Mouse (Mus musculus): ENCODE results near the gene Atp10a. TPM values are rescaled to one million over a fixed set of nuclear protein-coding genes. Genes with fewer than 3 reads are reported as not detected.

Atp10a gene
- polyA plus RNA-seq, 1 experiment from 2014 or later, result 2.2 TPM

GRCm38 (mm10) chr7:58842818-58843217, 186.9 kb downstream of the Atp10a start:
- no peak for DNase-seq (ENCODE audit: low spot score)
- no peak overlapping the region for H3K27ac ChIP-seq (replicated peaks)
- 77% methylated on average over 3 of the region's 3 CpGs for WGBS

GRCm38 (mm10) chr7:58843767-58844445, 187.9 kb downstream of the Atp10a start:
- peak; percentile 74 for DNase-seq (ENCODE audit: low spot score)
- Histone ChIP-seq H3K27ac (replicated peaks) (peak overlapping the region; percentile 70), H3K36me3 (replicated peaks) (no peaks in the 10 kb centered on the region), H3K4me1 (peaks cover 28% of the 10 kb centered on the region), H3K4me3 (peak overlapping the region; percentile 31; the same call in 1 of the 2 replicates), H3K9me3 (no peaks in the 10 kb centered on the region), H3K27me3 (replicated peaks; ENCODE audit: low read depth, poor library complexity, severe bottlenecking) (no peaks in the 10 kb centered on the region)
- WGBS, result 2% methylated on average over 9 of the region's 9 CpGs

More at GRCm38 (mm10) chr7:58842818-58843217, 186.9 kb downstream of the Atp10a start:
- no peak overlapping the region for H3K4me3 ChIP-seq
- no peaks in the 10 kb centered on the region for H3K27me3 ChIP-seq (replicated peaks; ENCODE audit: low read depth, poor library complexity, severe bottlenecking)
- peaks cover 28% of the 10 kb centered on the region for H3K4me1 ChIP-seq
- no peaks in the 10 kb centered on the region for H3K9me3 ChIP-seq
- no peaks in the 10 kb centered on the region for H3K36me3 ChIP-seq (replicated peaks)

DNA sequence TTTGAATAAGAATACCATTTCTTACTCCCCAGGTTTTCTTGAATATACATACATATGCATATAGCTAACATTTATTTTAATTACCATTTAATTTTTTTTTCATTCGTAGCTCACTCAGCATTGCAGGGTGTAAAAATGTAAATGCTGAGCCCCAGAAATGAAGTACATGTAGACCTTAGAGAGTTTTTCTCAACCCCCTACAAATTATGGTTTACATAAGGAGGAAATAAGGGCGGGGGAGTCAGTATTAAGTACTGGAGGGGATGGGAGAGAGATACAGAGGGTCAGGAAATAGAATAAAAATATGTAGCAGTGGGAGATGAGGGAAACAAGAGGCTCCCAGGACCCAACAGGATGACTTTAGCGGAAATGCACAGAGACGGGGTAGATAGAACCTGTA, 188.5 kb downstream of the Atp10a start:
- 29% methylated on average over 4 of the region's 4 CpGs for WGBS
- DNase-seq (ENCODE audit: low spot score), result no peak
- no peaks in the 10 kb centered on the region for H3K36me3 ChIP-seq (replicated peaks)
- no peaks in the 10 kb centered on the region for H3K27me3 ChIP-seq (replicated peaks; ENCODE audit: low read depth, poor library complexity, severe bottlenecking)
- H3K4me3 ChIP-seq, result peak overlapping the region; percentile 31; the same call in 1 of the 2 replicates
- peak overlapping the region; percentile 70 for H3K27ac ChIP-seq (replicated peaks)
- no peaks in the 10 kb centered on the region for H3K9me3 ChIP-seq
- peaks cover 28% of the 10 kb centered on the region for H3K4me1 ChIP-seq

- H3K9me3 ChIP-seq, result no peaks in the 10 kb centered on the region
Measured at GRCm38 (mm10) chr7:58858921-58859320, 203.0 kb downstream of the Atp10a start.

GRCm38 (mm10) chr7:58863174-58863573, 207.2 kb downstream of the Atp10a start:
- Histone ChIP-seq H3K4me3 (no peak overlapping the region), H3K9me3 (no peaks in the 10 kb centered on the region), H3K27me3 (replicated peaks; ENCODE audit: low read depth, poor library complexity, severe bottlenecking) (no peaks in the 10 kb centered on the region), H3K27ac (replicated peaks) (no peak overlapping the region), H3K4me1 (no peaks in the 10 kb centered on the region), H3K36me3 (replicated peaks) (no peaks in the 10 kb centered on the region)
- 89% methylated on average over 3 of the region's 3 CpGs for WGBS
- DNase-seq (ENCODE audit: low spot score), result no peak

More at GRCm38 (mm10) chr7:58858921-58859320, 203.0 kb downstream of the Atp10a start:
- no peak overlapping the region for H3K27ac ChIP-seq (replicated peaks)
- 93% methylated on average over 4 of the region's 4 CpGs for WGBS
- no peaks in the 10 kb centered on the region for H3K36me3 ChIP-seq (replicated peaks)
- H3K4me1 ChIP-seq, result no peaks in the 10 kb centered on the region
- H3K4me3 ChIP-seq, result no peak overlapping the region
- no peaks in the 10 kb centered on the region for H3K27me3 ChIP-seq (replicated peaks; ENCODE audit: low read depth, poor library complexity, severe bottlenecking)
- no peak for DNase-seq (ENCODE audit: low spot score)

- no peaks in the 10 kb centered on the region for H3K9me3 ChIP-seq
- no peak for DNase-seq (ENCODE audit: low spot score)
- H3K4me3 ChIP-seq, result no peak overlapping the region
- 54% methylated on average over 4 of the region's 4 CpGs for WGBS
- H3K27me3 ChIP-seq (replicated peaks; ENCODE audit: low read depth, poor library complexity, severe bottlenecking), result no peaks in the 10 kb centered on the region
- no peak overlapping the region for H3K27ac ChIP-seq (replicated peaks)
- H3K4me1 ChIP-seq, result no peaks in the 10 kb centered on the region
- no peaks in the 10 kb centered on the region for H3K36me3 ChIP-seq (replicated peaks)
Measured at GRCm38 (mm10) chr7:58866865-58867614, 211.1 kb downstream of the Atp10a start.

DNA sequence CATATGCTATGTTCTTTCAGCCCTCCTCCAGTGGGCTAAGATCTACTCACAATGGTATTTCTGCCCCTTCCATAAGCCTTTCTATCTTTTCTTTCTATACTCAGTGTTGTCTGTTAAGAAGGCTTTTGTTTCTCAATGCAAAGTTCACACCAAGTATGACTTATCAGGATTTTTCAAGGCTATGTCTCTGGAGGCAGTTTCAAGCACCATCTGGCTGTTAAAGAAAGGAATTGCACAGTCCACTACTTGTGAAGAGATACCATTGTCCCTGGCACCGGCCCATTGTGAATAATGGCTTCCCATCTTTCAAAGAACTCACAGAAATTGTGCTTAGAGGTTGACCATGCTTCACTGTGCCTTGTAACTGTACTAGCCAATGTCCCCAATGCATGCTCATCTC, 214.7 kb downstream of the Atp10a start:
- no peaks in the 10 kb centered on the region for H3K36me3 ChIP-seq (replicated peaks)
- H3K27ac ChIP-seq (replicated peaks), result no peak overlapping the region
- 72% methylated on average over 1 of the region's 1 CpGs for WGBS
- H3K9me3 ChIP-seq, result no peaks in the 10 kb centered on the region
- no peaks in the 10 kb centered on the region for H3K27me3 ChIP-seq (replicated peaks; ENCODE audit: low read depth, poor library complexity, severe bottlenecking)
- no peak for DNase-seq (ENCODE audit: low spot score)
- no peak overlapping the region for H3K4me3 ChIP-seq
- H3K4me1 ChIP-seq, result no peaks in the 10 kb centered on the region

GRCm38 (mm10) chr7:58873676-58874075, 217.7 kb downstream of the Atp10a start:
- no peaks in the 10 kb centered on the region for H3K9me3 ChIP-seq
- H3K27me3 ChIP-seq (replicated peaks; ENCODE audit: low read depth, poor library complexity, severe bottlenecking), result no peaks in the 10 kb centered on the region
- H3K4me3 ChIP-seq, result no peak overlapping the region
- 90% methylated on average over 1 of the region's 1 CpGs for WGBS
- H3K4me1 ChIP-seq, result no peaks in the 10 kb centered on the region
- no peak overlapping the region for H3K27ac ChIP-seq (replicated peaks)
- no peak for DNase-seq (ENCODE audit: low spot score)
- no peaks in the 10 kb centered on the region for H3K36me3 ChIP-seq (replicated peaks)
